Mouse (Mus musculus): ENCODE measurements around the gene Srgap3. TPM values are rescaled to one million over a fixed set of nuclear protein-coding genes. Genes with fewer than 3 reads are reported as not detected.

The Srgap3 gene
- polyA plus RNA-seq, 1 experiment from 2014 or later: 5.3 TPM

- 55% methylated on average over 1 of the region's 1 CpGs for WGBS
These were observed 47.4 kb downstream of the Srgap3 start for GRCm38 (mm10) chr6:112899711-112900110.

GRCm38 (mm10) chr6:112899276-112899675 is 47.8 kb downstream of the Srgap3 start:
- no peak overlapping the region for H3K4me3 ChIP-seq (replicated peaks)
- no peaks in the 10 kb centered on the region for H3K36me3 ChIP-seq
- 74% methylated on average over 5 of the region's 5 CpGs for WGBS
- H3K9me3 ChIP-seq: no peaks in the 10 kb centered on the region
- no peak overlapping the region for H3K27ac ChIP-seq
- no peak overlapping the region for H3K4me2 ChIP-seq
- H3K9ac ChIP-seq: no peak overlapping the region
- no peaks in the 10 kb centered on the region; the same call in 1 of the 2 replicates for H3K4me1 ChIP-seq
- H3K27me3 ChIP-seq (replicated peaks): no peaks in the 10 kb centered on the region
- no peak for ATAC-seq (ENCODE audit: insufficient read depth, low FRiP score, low read depth)

More at GRCm38 (mm10) chr6:112899711-112900110, 47.4 kb downstream of the Srgap3 start:
- H3K27me3 ChIP-seq (replicated peaks): no peaks in the 10 kb centered on the region
- no peak for ATAC-seq (ENCODE audit: insufficient read depth, low FRiP score, low read depth)
- no peaks in the 10 kb centered on the region for H3K36me3 ChIP-seq
- H3K9me3 ChIP-seq: no peaks in the 10 kb centered on the region
- H3K4me1 ChIP-seq: no peaks in the 10 kb centered on the region; the same call in 1 of the 2 replicates
- no peak overlapping the region for H3K4me2 ChIP-seq
- no peak overlapping the region for H3K9ac ChIP-seq
- no peak overlapping the region for H3K27ac ChIP-seq
- H3K4me3 ChIP-seq (replicated peaks): no peak overlapping the region

- 66% methylated on average over 4 of the region's 4 CpGs for WGBS
- H3K9me3 ChIP-seq: no peaks in the 10 kb centered on the region
- no peak overlapping the region for H3K4me2 ChIP-seq
- no peaks in the 10 kb centered on the region for H3K36me3 ChIP-seq
- no peaks in the 10 kb centered on the region; the same call in 1 of the 2 replicates for H3K4me1 ChIP-seq
- H3K27me3 ChIP-seq (replicated peaks): no peaks in the 10 kb centered on the region
- no peak overlapping the region for H3K9ac ChIP-seq
- no peak overlapping the region for H3K27ac ChIP-seq
- no peak overlapping the region for H3K4me3 ChIP-seq (replicated peaks)
- no peak for ATAC-seq (ENCODE audit: insufficient read depth, low FRiP score, low read depth)
These were observed 48.6 kb downstream of the Srgap3 start for GRCm38 (mm10) chr6:112898435-112898834.

DNA sequence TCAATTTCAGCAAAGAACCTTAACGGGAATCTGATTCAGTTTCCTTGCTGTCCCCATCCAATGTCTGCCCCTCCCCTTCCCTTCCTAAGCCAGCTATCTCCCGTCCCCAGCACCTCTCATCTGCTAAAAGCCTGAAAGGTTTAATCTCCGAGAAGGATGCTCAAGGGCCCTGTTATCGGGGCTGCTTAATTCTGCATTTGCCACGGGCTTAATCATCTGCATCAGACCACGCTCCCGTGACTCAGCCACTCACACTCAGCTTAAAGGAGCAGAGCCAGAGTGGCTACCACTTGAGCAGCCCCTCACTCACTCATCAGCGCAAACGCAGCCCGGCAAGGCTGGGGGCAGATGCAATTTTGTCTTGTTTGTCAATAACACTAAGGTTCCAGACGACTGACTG is 50.7 kb downstream of the Srgap3 start:
- no peak overlapping the region for H3K9ac ChIP-seq
- H3K4me2 ChIP-seq: no peak overlapping the region
- H3K27ac ChIP-seq: no peak overlapping the region
- 69% methylated on average over 11 of the region's 11 CpGs for WGBS
- no peak for ATAC-seq (ENCODE audit: insufficient read depth, low FRiP score, low read depth)
- H3K4me1 ChIP-seq: no peaks in the 10 kb centered on the region
- no peaks in the 10 kb centered on the region for H3K9me3 ChIP-seq
- no peaks in the 10 kb centered on the region for H3K36me3 ChIP-seq
- no peak overlapping the region for H3K4me3 ChIP-seq (replicated peaks)
- H3K27me3 ChIP-seq (replicated peaks): no peaks in the 10 kb centered on the region

- Histone ChIP-seq H3K4me1 (0 out of 2 replicates have a peak, but pooled peaks cover 6% of the 10 kb centered on the region), H3K36me3 (no peaks in the 10 kb centered on the region), H3K9ac (no peak overlapping the region), H3K4me2 (no peak overlapping the region), H3K27me3 (replicated peaks) (no peaks in the 10 kb centered on the region), H3K27ac (no peak overlapping the region), H3K9me3 (no peaks in the 10 kb centered on the region), H3K4me3 (replicated peaks) (no peak overlapping the region)
- no peak for ATAC-seq (ENCODE audit: insufficient read depth, low FRiP score, low read depth)
- 66% methylated on average over 2 of the region's 2 CpGs for WGBS
These were observed 56.7 kb downstream of the Srgap3 start for GRCm38 (mm10) chr6:112890331-112890751.

- no peak overlapping the region for H3K4me3 ChIP-seq (replicated peaks)
- H3K9me3 ChIP-seq: no peaks in the 10 kb centered on the region
- H3K4me1 ChIP-seq: no peaks in the 10 kb centered on the region
- H3K36me3 ChIP-seq: no peaks in the 10 kb centered on the region
- H3K9ac ChIP-seq: no peak overlapping the region
- H3K27ac ChIP-seq: no peak overlapping the region
- ATAC-seq (ENCODE audit: insufficient read depth, low FRiP score, low read depth): no peak
- H3K27me3 ChIP-seq (replicated peaks): no peaks in the 10 kb centered on the region
- H3K4me2 ChIP-seq: no peak overlapping the region
- 71% methylated on average over 5 of the region's 5 CpGs for WGBS
These were observed 63.4 kb downstream of the Srgap3 start for GRCm38 (mm10) chr6:112883588-112884135.

- H3K4me2 ChIP-seq: no peak overlapping the region
- no peak overlapping the region for H3K27ac ChIP-seq
- no peaks in the 10 kb centered on the region for H3K9me3 ChIP-seq
- ATAC-seq (ENCODE audit: insufficient read depth, low FRiP score, low read depth): no peak; the same call in 1 of the 2 replicates
- no peaks in the 10 kb centered on the region for H3K27me3 ChIP-seq (replicated peaks)
- no peaks in the 10 kb centered on the region for H3K4me1 ChIP-seq
- no peak overlapping the region for H3K9ac ChIP-seq
- WGBS: 46% methylated on average over 5 of the region's 5 CpGs
- H3K36me3 ChIP-seq: no peaks in the 10 kb centered on the region
- no peak overlapping the region for H3K4me3 ChIP-seq (replicated peaks)
These were observed 67.0 kb downstream of the Srgap3 start for GRCm38 (mm10) chr6:112880048-112880534.

DNA sequence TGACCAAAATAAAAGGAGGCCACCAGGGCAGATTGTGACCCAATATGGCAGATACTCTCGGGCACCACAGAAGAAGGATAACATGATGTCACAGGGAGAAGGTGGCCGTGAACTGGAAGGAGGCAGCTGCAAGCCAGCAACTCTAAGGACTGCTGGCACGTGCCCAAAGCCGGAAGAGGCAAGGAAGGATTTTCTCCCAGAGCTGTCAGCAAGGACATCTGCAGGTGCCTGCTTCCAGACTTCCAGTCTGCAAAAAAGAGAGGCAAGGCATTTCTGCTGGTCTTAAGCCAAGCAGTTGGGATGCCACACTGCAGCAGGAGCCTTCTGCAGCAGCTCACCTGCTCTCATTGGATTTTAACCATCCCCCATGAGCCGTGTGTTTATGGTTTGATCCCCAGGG is 67.9 kb downstream of the Srgap3 start:
- Histone ChIP-seq H3K4me1 (no peaks in the 10 kb centered on the region), H3K9me3 (no peaks in the 10 kb centered on the region), H3K27me3 (replicated peaks) (no peaks in the 10 kb centered on the region), H3K27ac (no peak overlapping the region), H3K9ac (no peak overlapping the region), H3K36me3 (no peaks in the 10 kb centered on the region), H3K4me2 (no peak overlapping the region), H3K4me3 (replicated peaks) (no peak overlapping the region)
- WGBS: 59% methylated on average over 5 of the region's 5 CpGs
- no peak for ATAC-seq (ENCODE audit: insufficient read depth, low FRiP score, low read depth)

GRCm38 (mm10) chr6:112873089-112873835 is 73.8 kb downstream of the Srgap3 start:
- no peak overlapping the region for H3K27ac ChIP-seq
- no peak overlapping the region for H3K9ac ChIP-seq
- no peaks in the 10 kb centered on the region for H3K36me3 ChIP-seq
- ATAC-seq (ENCODE audit: insufficient read depth, low FRiP score, low read depth): no peak
- no peaks in the 10 kb centered on the region for H3K27me3 ChIP-seq (replicated peaks)
- H3K4me2 ChIP-seq: no peak overlapping the region
- no peaks in the 10 kb centered on the region for H3K9me3 ChIP-seq
- H3K4me3 ChIP-seq (replicated peaks): no peak overlapping the region
- H3K4me1 ChIP-seq: no peaks in the 10 kb centered on the region
- WGBS: 81% methylated on average over 9 of the region's 9 CpGs

- no peak overlapping the region for H3K4me3 ChIP-seq (replicated peaks)
- no peaks in the 10 kb centered on the region for H3K36me3 ChIP-seq
- H3K9me3 ChIP-seq: no peaks in the 10 kb centered on the region
- no peaks in the 10 kb centered on the region for H3K27me3 ChIP-seq (replicated peaks)
- no peak for ATAC-seq (ENCODE audit: insufficient read depth, low FRiP score, low read depth)
- 85% methylated on average over 7 of the region's 7 CpGs for whole genome bisulfite sequencing
- no peak overlapping the region for H3K4me2 ChIP-seq
- H3K27ac ChIP-seq: no peak overlapping the region
- H3K4me1 ChIP-seq: no peaks in the 10 kb centered on the region
- no peak overlapping the region for H3K9ac ChIP-seq
These were observed 75.8 kb downstream of the Srgap3 start for GRCm38 (mm10) chr6:112871241-112871780.

- 79% methylated on average over 9 of the region's 9 CpGs for WGBS
- H3K4me1 ChIP-seq: peaks cover 11% of the 10 kb centered on the region
- no peak for ATAC-seq (ENCODE audit: insufficient read depth, low FRiP score, low read depth)
- no peak overlapping the region for H3K4me2 ChIP-seq
- no peaks in the 10 kb centered on the region for H3K9me3 ChIP-seq
- H3K27me3 ChIP-seq (replicated peaks): no peaks in the 10 kb centered on the region
- H3K27ac ChIP-seq: no peak overlapping the region
- no peaks in the 10 kb centered on the region for H3K36me3 ChIP-seq
- no peak overlapping the region for H3K9ac ChIP-seq
- H3K4me3 ChIP-seq (replicated peaks): no peak overlapping the region
These were observed 78.7 kb downstream of the Srgap3 start for GRCm38 (mm10) chr6:112868197-112868957.

- H3K4me1 ChIP-seq: peaks cover 11% of the 10 kb centered on the region
- H3K9ac ChIP-seq: no peak overlapping the region
- no peaks in the 10 kb centered on the region for H3K36me3 ChIP-seq
- no peak overlapping the region for H3K4me3 ChIP-seq (replicated peaks)
- H3K27me3 ChIP-seq (replicated peaks): no peaks in the 10 kb centered on the region
- H3K27ac ChIP-seq: peak overlapping the region; percentile 55
- no peaks in the 10 kb centered on the region for H3K9me3 ChIP-seq
- no peak overlapping the region for H3K4me2 ChIP-seq
- ATAC-seq (ENCODE audit: insufficient read depth, low FRiP score, low read depth): no peak
- 79% methylated on average over 4 of the region's 4 CpGs for WGBS
These were observed 81.0 kb downstream of the Srgap3 start for GRCm38 (mm10) chr6:112866096-112866495.

Data from stomach, embryonic 15.5 days (tissue).